Mouse (Mus musculus) adrenal gland, postnatal 10 days (tissue): Measurements from ENCODE around the gene Fgfr2. TPM values are rescaled to one million over a fixed set of nuclear protein-coding genes. Genes with fewer than 3 reads are reported as not detected.
"Not testable (repeated sequence)": the region's sequence is repeated elsewhere in the genome, so short reads cannot be mapped to it uniquely, and the experiment has no call there.

Source experiments
- DNase-seq: peaks from one replicate; pipeline ENCODE4 v3.0.0; 2021; ENCODE audit warnings: mixed read lengths
- total RNA-seq, 2 experiments: library from RNA; stranded (reverse); gene quantifications; 2 replicates each; pipeline ENCODE4 v1.2.3; 2021

Fgfr2 gene
- total RNA-seq, 2 experiments from 2014 or later = 128 to 169 TPM

DNA sequence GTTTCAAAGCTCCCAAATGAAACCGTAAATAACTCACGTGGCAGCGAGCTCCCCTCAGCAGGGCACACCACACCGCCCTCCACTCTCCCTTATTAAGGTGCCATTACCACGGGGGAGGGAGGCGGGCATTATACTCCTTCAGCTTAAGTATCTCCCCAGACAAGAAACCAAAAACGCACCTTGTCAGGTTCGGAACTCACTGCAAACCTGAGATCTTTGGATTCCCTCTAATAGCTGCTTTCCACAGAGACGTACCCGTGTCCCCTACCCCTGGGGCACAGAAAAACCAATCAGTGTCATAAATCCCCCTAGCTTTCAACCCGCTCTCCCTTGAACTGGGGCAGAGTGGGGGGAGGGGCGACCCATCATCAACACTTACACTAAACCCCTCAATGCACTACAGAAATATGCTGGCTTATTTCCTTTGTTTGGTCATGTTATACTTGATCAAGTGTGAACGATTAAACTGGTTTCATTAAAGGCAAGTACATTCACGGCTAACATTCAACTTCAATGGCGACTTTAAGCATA lies 2.9 kb downstream of the Fgfr2 start:
- DNase-seq = no peak

DNA sequence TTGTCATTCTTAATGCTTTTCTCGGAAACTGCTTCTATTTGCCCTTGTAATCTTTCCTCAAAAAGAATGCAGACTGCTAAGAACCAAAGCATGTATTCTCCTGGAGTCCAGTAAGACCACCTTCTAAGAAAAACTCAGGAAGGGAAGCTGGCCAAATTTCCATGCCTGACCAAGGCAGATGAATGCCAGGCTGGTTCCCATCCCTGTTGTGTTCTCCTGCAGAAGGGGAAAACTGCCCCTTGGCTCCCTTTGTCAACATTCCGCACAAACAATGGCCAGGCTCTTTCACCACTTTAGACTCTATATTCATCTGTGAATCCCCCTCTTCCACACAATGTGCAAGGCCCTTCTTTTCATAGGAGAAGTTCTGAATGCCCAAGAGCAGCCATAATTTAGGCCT lies 5.3 kb downstream of the Fgfr2 start:
- no peak for DNase-seq

- DNase-seq = no peak
Observed at GRCm38 (mm10) chr7:133116542-133116941, 6.6 kb downstream of the Fgfr2 start.

DNA sequence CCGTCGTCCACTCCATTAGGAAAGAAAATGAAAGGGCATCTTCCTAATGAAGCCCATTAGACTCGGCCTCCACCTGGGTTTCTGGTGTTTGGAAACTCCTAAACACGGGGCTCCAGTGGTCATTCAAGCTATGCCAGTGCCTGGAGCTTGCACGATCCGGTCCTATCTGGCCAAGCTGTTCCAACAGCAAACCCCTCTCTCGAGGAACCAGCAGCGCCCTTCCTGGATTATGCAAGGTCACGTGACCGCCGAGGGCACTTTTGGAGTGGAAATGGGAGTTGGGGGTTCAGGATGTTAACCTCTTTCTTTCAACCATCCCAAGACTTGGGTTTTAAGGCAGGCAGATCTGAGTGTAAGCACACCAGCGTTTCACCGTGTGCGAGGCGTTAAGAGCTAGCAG lies 7.3 kb downstream of the Fgfr2 start:
- DNase-seq = peak; percentile 41

- peak; percentile 37 for DNase-seq
Observed at GRCm38 (mm10) chr7:133114847-133115470, 8.2 kb downstream of the Fgfr2 start.

DNA sequence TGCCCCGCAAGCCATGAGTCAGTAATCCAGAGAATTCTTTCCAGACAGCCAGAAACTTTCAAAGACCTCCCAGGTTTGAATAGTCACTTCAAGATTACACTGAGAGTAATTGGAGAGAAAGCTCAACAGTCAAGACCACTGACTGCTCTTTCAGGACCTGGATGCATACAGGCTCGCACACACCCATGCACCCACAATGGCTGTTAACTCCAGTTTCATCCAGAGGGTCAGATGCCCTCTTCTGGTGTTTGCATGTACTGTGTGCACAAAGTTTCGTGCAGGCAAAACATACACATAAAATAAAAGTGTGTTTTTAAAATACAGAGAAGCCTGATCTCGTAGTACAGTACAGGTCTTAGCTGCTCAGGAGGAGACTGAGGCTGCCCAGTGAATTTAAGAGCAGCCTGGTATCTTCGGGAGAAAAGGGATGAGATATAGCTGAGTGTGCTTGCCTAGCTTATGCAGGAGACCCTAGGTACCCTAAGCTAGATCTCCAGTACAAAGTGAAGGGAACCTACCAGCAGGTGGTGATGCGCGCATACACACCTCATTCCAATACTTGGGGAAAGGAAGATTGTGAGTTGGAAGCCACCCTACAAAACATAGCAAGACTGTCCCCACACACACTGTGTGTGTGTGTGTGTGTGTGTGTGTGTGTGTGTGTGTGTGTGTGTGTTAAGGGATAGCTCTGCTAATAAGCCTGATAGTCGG lies 9.8 kb downstream of the Fgfr2 start:
- DNase-seq = no peak

- no peak for DNase-seq
Observed at GRCm38 (mm10) chr7:133112351-133112831, 10.8 kb downstream of the Fgfr2 start.

GRCm38 (mm10) chr7:133109442-133109841 lies 13.7 kb downstream of the Fgfr2 start:
- DNase-seq = no peak

GRCm38 (mm10) chr7:133108695-133109094 lies 14.5 kb downstream of the Fgfr2 start:
- no peak for DNase-seq

DNA sequence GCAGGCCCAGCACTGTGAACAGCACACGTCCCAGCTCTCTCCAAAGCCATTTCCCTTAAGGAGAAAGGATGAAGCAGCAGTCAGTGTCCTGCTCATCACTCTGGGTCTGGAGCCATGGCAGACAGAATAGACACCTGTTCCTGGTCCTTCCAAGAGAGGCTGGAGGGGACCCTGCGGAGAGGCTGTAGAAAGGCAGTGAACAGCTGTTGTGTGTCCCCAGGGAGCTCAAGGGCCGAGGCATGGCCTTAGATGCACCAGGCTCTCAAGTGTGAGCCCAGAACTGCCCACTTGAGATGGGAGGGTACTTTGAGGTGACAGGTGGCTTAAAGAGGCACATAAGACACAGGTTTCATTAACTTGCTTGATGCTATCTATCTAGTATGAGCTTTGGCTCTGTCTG lies 20.6 kb downstream of the Fgfr2 start:
- DNase-seq = no peak

- DNase-seq = no peak
Observed at GRCm38 (mm10) chr7:133101070-133101469, 22.1 kb downstream of the Fgfr2 start.

- DNase-seq = no peak
Observed at GRCm38 (mm10) chr7:133100178-133100577, 23.0 kb downstream of the Fgfr2 start.

- no peak for DNase-seq
Observed at GRCm38 (mm10) chr7:133099266-133099665, 23.9 kb downstream of the Fgfr2 start.

DNA sequence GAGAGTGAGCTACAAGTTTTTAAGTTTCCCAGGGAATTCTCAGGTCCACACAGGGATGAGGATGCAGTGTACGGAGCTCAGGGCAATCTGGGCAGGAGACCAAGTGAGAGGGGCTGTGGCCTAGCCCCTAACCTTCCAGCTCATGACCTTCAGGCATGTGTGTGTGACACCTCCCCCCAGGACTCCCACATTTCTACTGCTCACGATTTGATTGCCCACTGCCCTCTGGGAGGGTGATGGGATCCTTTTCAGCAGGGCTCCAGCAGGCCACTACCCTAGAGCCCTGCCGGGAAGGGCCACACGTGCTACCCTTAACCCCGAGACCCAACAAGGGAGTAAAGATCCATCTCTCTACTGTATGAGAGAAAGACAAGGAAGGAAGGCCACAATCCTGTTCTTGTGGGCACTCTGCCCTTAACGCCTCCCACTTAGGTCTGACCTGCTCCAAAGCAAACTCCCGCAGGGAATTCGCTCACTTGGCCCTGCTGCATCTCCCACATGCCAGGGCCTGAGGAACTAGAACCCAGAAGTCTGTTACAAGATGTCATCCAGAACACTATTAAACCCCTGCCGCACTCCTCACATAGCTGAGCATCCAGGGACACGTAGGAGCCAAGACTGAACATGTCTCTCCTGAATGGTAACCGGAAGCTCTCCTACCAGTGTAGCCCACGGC lies 24.9 kb downstream of the Fgfr2 start:
- DNase-seq = peak; percentile 62

DNA sequence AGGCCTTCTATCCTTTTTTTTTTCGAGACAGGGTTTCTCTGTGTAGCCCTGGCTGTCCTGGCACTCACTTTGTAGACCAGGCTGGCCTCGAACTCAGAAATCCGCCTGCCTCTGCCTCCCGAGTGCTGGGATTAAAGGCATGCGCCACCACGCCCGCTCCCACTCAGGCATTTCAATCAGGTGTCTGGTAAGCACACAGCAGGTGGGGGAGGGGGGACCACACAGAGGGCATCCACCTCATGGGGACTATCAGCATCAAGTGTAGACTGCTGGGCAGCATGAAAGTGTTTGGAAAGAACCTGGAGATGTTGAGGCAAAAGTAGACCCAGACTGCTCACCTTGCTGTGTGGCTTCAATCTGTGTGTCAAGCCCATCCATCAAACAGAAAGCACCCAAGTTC lies 27.5 kb downstream of the Fgfr2 start:
- not testable (repeated sequence) for DNase-seq

- DNase-seq = no peak
Observed at GRCm38 (mm10) chr7:133094711-133095495, 28.2 kb downstream of the Fgfr2 start.

DNA sequence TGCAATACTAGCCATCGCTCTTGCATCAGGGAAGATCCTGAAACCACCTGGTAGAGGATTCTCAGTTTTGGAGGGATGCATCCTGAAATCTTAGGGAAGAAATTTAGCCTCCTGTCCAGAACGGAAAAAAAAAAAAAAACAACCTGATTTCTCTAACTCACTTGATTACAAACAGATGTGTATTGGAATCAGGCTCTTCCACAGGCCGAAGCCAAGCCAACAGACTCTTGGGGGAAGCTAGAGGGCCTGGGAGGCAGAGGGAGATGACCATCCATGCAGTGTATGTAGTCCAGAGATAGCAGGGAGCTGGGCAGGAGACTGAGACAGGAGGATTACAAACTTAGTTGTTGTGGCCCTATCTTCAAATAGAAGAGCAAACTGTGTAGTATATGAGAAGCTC lies 29.0 kb downstream of the Fgfr2 start:
- DNase-seq = no peak

DNA sequence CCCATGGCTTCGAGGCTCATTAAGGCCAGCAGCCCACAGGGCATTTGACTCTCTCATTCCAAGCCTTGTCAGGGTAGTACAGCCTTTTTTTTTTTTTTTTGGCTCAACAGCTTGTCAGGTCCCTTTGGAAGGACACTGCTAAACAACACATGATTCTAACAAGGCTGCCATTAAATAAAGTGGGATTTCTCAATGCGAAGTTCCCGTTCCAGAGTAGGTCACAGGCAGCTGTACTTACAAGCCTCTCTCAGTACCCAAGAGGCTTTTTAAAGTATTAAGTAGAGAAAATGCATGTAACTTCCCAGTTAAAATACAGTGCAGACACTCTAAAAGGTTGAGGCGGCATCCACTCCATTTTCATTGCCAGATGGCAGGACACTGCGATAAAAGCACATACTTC lies 29.4 kb downstream of the Fgfr2 start:
- DNase-seq = no peak

DNA sequence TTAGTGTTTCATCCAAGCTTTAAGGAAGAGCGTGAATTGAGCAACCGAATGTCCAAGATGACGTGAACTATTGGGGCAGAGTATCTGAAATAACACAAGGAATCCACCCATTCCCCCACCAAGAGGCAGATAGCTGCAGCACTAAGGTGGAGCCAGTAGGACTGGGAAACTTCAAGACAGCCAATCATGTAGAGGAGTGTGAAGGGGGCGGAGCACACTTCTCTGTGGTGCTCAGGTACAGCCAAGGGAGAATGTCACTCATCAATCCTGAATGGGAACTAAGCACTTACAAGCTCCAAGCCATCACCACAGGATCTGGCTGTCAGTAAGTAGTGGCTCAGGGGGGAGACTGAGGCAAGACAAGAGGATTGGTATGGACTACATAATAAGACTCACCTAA lies 32.5 kb downstream of the Fgfr2 start:
- DNase-seq = no peak

DNA sequence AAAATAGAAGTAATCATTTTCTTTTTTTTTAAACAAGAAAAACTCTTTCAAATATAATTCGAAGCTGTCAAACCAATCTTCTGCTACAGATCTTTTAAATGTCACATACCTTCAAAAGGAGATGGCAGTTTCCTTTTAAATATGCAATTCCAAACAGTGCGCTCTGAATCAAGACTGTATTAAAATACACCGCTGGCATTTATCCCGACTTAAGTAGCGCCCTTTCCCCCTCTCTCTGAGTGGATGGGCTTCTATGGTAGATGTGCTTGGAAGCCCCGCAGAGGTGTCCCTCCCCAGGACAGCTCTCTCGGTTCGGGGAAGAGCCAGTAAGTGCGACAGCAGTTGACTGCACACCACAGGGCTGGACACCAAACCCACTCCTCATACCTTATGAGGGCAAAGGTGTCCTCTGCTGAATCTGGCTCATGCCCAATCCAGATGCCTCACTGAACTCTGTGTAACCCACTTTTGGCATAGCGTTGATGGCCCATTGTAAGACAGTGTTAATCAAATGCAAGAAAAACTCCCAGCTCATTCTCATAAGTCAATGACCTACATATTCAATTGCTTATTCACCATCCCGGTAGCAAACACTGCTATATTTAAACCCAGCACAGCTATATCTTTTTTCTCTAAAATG lies 33.4 kb downstream of the Fgfr2 start:
- DNase-seq = no peak

- DNase-seq = peak; percentile 80
Observed at GRCm38 (mm10) chr7:133088830-133089261, 34.3 kb downstream of the Fgfr2 start.

GRCm38 (mm10) chr7:133088411-133088810 lies 34.7 kb downstream of the Fgfr2 start:
- no peak for DNase-seq
